Mouse (Mus musculus) bone marrow, adult 2 months (tissue): Measurements from ENCODE around the gene Hoxc6.

Source experiments
- CTCF ChIP-seq: fragments of 200-500 bp; IDR thresholded peaks from 2 replicates; pipeline ENCODE4 v1.5.1; 2011; ENCODE audit warnings: low read length, control low read depth; ENCODE audit not compliant: control insufficient read depth, insufficient read depth
- POLR2A ChIP-seq: fragments of 200-500 bp; IDR thresholded peaks from 2 replicates; pipeline ENCODE4 v1.6.1; 2011; ENCODE audit warnings: low read depth, mild to moderate bottlenecking, control low read depth, low read length, borderline replicate concordance; ENCODE audit not compliant: control insufficient read depth

DNA sequence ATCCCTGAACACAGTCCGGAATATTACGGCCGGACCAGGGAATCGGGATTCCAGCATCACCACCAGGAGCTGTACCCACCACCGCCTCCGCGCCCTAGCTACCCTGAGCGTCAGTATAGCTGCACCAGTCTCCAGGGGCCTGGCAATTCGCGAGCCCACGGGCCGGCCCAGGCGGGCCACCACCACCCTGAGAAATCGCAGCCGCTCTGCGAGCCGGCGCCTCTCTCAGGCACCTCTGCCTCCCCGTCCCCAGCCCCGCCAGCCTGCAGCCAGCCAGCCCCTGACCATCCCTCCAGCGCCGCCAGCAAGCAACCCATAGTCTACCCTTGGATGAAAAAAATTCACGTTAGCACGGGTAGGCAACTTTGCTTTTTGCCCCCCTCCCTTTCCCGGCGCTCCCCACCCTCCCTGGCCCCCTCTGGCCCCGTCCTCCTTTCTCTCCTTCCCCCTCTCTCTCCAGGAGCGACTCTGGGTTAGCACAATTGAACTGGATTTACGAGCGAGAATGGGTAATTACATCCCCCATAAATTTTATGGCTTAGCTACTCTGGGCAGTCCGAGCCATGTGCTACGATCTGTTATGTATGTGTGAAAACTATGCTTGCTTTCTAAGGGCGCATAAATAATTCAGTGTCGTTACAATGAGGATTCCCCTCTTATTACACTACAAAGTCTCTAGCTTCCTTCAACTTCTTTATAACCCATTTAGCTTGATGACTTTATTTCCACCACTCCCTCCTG lies 36.9 kb downstream of the Hoxc6 start:
- no peak for TF ChIP-seq POLR2A
- TF ChIP-seq CTCF = no peak
